Mouse (Mus musculus): ENCODE data around the gene Lypd4.
"Not testable (repeated sequence)": the region's sequence is repeated elsewhere in the genome, so short reads cannot be mapped to it uniquely, and the experiment has no call there.

Gene Lypd4

DNA sequence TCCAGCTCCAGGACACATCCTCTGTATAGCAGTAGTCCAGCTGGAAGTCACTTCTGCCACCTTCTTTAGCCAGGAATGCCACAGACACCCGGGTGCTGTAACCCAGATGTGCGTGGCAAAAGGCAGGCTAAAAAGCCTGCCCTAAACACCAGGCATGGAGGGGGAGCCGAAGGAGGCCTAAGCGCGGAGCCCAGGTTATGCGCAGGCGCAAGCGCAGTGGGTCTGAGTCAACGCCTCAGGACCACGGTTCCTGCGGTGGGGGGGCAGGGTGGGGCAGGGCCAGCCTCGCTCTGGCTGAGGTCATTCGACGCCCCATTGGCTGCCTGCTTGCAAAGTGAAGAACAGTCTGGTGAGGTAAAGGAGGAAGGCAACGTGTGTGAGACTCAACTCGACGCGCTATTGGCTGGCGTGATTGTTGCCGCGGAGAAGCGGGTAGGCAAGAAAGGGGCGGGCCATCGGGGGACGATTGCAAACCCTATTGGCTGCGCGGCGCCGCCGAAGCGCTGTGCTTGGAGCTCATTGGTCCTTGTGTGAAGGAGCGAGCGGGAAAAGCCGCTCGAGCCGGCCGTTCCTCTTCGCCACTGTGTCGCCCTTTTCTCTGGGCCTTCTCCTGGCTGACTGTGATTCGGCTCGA, at the start of gene Lypd4, which contains the start of gene Dmrtc2:
Lypd4 (minus strand) TSS at position 410 of the 634 bp plus-strand sequence.
Dmrtc2 (plus strand) TSS at position 526 of the 634 bp plus-strand sequence.
- DNase-seq (ENCODE audit: extremely low spot score) = no peak

GRCm38 (mm10) chr7:24918763-24919323, 49.1 kb upstream of the Lypd4 start:
- DNase-seq (ENCODE audit: extremely low spot score) = no peak

DNA sequence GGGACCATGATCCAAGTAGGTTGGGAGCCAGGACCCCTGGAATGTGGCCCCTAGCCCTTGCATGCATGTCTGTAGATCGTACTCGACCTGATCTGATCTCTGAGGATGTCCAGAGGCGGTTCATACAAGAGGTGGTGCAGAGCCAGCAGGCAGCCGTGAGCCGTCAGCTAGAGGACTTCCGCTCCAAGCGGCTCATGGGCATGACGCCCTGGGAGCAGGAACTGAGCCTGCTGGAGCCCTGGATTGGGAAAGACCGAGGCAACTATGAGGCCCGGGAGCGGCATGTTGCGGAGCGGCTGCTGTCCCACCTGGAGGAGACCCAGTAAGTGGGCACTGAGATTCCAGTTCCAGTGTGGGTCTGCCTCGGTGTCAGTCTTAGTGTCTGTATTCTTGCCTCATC, 42.7 kb upstream of the Lypd4 start:
- DNase-seq (ENCODE audit: extremely low spot score) = no peak

DNA sequence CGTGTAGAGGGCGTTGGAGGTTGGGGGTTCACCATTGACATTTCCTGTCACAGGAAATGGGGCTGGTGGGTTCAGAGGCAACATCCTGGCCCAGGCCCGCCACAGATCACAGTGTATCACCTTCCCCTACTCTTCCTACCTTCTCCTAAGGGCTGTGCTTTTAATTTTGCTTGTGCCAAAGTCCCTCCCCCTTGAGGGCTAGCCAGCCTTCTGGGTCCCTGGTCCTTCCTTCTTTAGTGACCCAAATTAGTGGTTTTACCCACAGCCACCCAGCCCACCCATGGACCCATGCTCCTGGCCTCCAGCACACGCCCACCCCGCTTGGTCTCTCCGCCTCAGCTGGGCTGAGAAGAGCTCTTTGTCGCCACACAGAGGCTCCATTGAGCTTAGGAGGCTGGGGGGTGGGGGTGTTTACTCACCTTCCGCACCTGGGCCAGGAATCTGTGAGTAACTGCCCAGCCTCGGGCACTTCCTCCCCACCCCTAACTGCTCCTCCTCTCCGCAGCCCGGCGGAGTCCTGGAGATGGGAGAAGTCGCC, 37.5 kb upstream of the Lypd4 start:
- no peak for DNase-seq (ENCODE audit: extremely low spot score)

DNA sequence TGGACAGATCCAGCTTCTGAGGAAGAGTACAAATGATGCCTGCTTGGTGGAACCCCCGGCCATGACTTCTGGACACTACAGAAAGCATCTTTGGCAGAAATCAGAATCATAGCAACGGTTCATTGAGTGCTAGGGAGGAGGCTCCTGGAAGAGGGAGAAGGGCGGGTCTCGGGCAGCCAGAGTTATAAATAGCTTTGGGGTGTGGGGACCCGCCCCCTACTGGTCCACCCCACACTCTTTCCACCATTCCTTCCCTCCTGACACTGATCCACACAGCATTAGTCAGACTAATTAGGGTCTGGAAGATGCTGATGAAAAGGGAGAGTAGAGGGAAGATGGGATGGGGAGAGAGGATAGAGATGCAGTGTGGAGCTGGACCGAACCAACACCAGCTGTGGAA, 36.8 kb upstream of the Lypd4 start:
- DNase-seq (ENCODE audit: extremely low spot score) = no peak

- DNase-seq (ENCODE audit: extremely low spot score) = peak; percentile 63
Measured at GRCm38 (mm10) chr7:24904936-24905335, 35.2 kb upstream of the Lypd4 start.

- DNase-seq (ENCODE audit: extremely low spot score) = peak; percentile 96
Measured at GRCm38 (mm10) chr7:24904070-24904483, 34.3 kb upstream of the Lypd4 start.

GRCm38 (mm10) chr7:24903444-24903825, 33.7 kb upstream of the Lypd4 start:
- no peak for DNase-seq (ENCODE audit: extremely low spot score)

DNA sequence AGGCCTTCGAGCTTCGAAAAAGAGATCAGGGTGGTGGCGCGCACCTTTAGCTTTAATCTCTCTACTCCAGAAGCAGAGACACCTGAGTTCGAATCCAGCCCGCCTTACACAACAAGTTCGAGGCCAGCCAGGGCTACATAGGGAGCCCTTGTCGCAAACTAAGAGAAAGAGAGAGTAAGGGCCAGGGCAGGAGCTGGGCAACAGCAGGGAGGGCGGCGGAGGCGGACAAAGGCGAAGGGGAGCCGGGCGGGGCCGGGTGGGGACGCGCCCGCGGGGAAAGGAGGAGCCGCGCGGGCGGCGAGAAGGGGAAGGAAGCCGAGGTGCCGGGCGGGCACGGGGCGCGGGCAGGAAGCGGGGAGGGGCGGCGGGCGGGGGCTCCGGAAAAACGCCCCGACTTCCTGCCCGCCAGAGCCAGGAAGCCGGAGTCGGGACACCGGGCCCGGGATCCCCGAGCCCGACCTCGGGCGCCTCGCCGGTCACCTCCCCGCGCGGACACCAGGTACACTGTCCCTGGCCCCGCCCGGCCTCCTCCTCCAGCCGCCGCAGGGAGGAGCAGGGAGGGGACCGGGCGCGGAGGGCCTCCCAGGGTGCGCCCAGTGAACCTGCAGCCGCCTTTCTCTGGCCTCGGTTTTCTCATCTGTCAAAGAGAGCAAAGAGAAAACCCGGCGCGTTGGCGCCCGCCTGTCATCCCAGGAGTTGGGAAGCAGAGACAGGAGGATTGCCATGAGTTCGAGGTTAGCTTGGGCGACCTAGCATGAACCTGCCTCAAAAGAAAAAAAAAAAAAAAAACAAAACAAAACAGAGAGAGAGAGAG, 33.1 kb upstream of the Lypd4 start, which contains the start of gene Arhgef1:
Arhgef1 (plus strand) TSS at position 283 of the 814 bp plus-strand sequence.
- peak; percentile 55 for DNase-seq (ENCODE audit: extremely low spot score)

GRCm38 (mm10) chr7:24902264-24902629, 32.5 kb upstream of the Lypd4 start:
- DNase-seq (ENCODE audit: extremely low spot score) = no peak

DNA sequence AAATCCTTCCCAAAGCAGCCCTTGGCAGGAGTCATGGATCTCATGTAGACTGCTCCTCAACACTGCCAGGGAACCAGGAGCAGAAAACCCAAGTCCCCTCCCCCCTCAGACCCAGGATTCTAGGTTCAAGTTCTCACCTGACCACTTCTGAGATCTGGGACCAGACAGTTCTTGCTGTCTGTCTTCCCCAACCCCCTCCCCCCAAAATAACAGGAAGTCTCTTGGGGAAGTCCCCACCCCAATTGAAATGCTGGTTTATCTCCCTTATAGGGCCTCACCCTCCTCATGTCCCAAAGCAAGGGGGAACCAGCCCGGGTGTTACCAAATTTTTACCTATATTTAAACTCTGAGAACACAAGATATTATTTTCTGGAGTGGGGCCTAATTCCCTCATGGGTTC, 32.1 kb upstream of the Lypd4 start:
- no peak for DNase-seq (ENCODE audit: extremely low spot score)

DNA sequence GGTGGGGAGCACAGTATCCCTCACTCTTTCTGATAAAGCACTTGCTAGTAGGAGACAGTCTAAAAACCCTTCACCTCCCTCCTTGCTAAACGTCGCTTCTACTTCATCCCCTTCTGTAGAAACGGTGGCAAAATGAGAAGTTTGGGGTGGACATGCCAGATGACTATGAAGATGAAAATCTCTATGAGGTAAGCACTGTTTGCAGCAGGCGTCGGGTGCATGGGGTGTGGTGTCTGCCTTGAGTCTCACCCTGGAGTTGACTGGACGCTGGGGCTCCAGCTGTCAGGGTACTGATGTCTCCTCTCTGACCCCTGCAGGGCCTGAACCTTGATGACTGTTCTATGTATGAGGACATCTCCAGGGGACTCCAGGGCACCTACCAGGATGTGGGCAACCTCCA, 31.4 kb upstream of the Lypd4 start:
- DNase-seq (ENCODE audit: extremely low spot score) = no peak

GRCm38 (mm10) chr7:24897959-24898358, 28.2 kb upstream of the Lypd4 start:
- no peak for DNase-seq (ENCODE audit: extremely low spot score)

- DNase-seq (ENCODE audit: extremely low spot score) = no peak
Measured at GRCm38 (mm10) chr7:24897224-24897623, 27.5 kb upstream of the Lypd4 start, which contains the start of gene Cd79a. Gene Cd79a (plus strand): TSS chr7:24897381.

GRCm38 (mm10) chr7:24896269-24896668, 26.5 kb upstream of the Lypd4 start:
- DNase-seq (ENCODE audit: extremely low spot score) = no peak

- DNase-seq (ENCODE audit: extremely low spot score) = not testable (repeated sequence)
Measured at GRCm38 (mm10) chr7:24895749-24896148, 26.0 kb upstream of the Lypd4 start.

DNA sequence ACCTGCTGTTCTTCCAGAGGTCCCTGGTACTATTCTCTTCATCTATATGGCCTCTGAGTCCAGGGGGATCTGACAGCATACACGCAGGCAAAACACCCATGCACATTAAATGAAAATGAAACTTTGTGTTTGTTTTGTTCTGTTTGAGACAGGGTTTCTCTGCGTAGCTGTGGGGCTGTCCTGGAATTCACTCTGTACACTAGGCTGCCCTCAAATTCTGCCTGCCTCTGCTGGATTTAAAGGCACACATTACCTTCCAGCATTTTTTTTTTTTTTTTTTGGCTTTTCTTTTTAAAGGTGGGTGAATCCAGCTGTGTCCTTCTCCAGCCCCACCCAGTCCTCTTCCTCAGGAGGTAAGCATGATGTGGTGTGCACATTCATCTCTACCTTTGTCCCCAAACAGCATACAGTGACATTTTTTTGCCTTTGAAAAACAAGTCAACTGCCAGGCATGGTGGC, 22.4 kb upstream of the Lypd4 start:
- DNase-seq (ENCODE audit: extremely low spot score) = no peak

DNA sequence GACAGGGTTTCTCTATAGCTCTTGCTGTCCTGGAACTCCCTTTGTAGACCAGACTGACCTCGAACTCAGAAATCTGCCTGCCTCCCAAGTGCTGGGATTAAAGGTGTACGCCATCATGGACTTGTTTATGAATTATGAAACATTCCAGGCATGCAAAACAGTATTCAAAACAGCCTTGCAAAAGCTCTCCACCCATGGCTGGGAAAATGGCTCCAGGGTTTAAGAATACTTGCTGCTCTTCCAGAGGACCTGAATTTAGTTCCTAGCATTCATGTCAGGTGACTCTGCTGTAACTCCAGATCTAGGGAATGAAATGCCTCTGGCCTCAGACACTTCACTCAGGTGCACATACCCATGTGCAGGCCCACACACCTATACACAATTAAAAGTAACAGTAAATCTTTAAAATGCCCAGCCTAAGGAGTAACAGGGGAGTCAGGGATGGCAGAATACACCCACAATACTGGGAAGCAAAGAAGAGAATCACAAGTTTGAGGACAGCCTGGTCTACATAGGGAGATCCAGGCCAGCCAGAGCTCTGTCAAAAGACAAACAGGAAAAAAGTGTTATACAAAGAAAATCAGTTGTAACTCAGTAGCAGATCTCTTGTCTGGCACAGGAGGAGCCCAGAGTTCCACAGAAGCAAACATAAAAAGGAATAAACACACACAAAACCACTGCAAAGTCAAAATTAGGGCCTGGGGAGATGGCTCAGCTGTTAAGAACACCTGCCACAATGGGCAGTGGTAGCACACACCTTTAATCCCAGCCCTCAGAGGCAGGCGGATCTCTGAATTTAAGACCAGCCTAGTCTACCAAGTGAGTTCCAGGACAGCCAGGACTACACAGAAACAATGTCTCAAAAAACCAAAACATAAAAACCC, 21.7 kb upstream of the Lypd4 start:
- DNase-seq (ENCODE audit: extremely low spot score) = no peak

GRCm38 (mm10) chr7:24890281-24891216, 20.8 kb upstream of the Lypd4 start:
- DNase-seq (ENCODE audit: extremely low spot score) = peak; percentile 84
